Mouse (Mus musculus) monocyte, adult 5-6 weeks (primary cell): ENCODE results near the gene Bap1. TPM values are rescaled to one million over a fixed set of nuclear protein-coding genes. Genes with fewer than 3 reads are reported as not detected.

Experiments
- ATAC-seq: fragments of 153-309, 156-312 bp; replicated peaks from 2 replicates; pipeline ENCODE4 v1.8.0; 2017; ENCODE audit warnings: mild to moderate bottlenecking; ENCODE audit not compliant: low TSS enrichment, insufficient number of reproducible peaks, severe bottlenecking, poor library complexity, low FRiP score
- total RNA-seq: library from RNA; stranded (forward); fragments of 200-1000, 200-491, 200-594 nt; gene quantifications from 3 replicates; pipeline ENCODE4 v1.2.3, GENCODE M21; 2017

Bap1 gene
- total RNA-seq, 1 experiment from 2014 or later = 40.4 TPM

GRCm38 (mm10) chr14:31269456-31270100 is 18.3 kb downstream of the Bap1 start:
- no peak for ATAC-seq

GRCm38 (mm10) chr14:31271121-31271520 is 19.9 kb downstream of the Bap1 start:
- ATAC-seq = no peak

GRCm38 (mm10) chr14:31272164-31272563 is 20.9 kb downstream of the Bap1 start:
- peak; percentile 68 for ATAC-seq

- ATAC-seq = no peak
These were observed 34.5 kb downstream of the Bap1 start for GRCm38 (mm10) chr14:31285728-31286127.

Other genes with a start within 250 kb of the Bap1 start
- 73.5 to 105 TPM (median 73.5 TPM) in 3 replicates for gene Spcs1, start 249.8 kb upstream of the Bap1 start, total RNA-seq
- gene Pbrm1, start 232.3 kb upstream of the Bap1 start, total RNA-seq = 41.7 to 67.0 TPM (median 49.4 TPM) in 3 replicates
- gene Gnl3, start 232.3 kb upstream of the Bap1 start, total RNA-seq = 99.4 to 162 TPM (median 133 TPM) in 3 replicates
- gene Smim4, start 122.5 kb upstream of the Bap1 start, total RNA-seq = 28.8 to 62.7 TPM (median 40.4 TPM) in 3 replicates
- 1.7 to 2.7 TPM in 2 of 3 replicates, not detected in the other for gene Nt5dc2, start 120.4 kb upstream of the Bap1 start, total RNA-seq
- gene Stab1, start 82.8 kb upstream of the Bap1 start, total RNA-seq = not detected in 3 replicates
- gene Tnnc1, start 43.1 kb upstream of the Bap1 start, total RNA-seq = not detected in 3 replicates
- 88.8 to 157 TPM (median 111 TPM) in 3 replicates for gene Nisch, start 34.5 kb upstream of the Bap1 start, total RNA-seq
- not detected in 3 replicates for gene Sema3g, start 33.6 kb upstream of the Bap1 start, total RNA-seq
- 13.2 to 19.6 TPM (median 14.0 TPM) in 3 replicates for gene Phf7, start 133 bp upstream of the Bap1 start, total RNA-seq
- gene Dnah1, start 72.4 kb downstream of the Bap1 start, total RNA-seq = under 0.01 TPM in 1 of 3 replicates, not detected in the others
- gene Capn7, start 85.2 kb downstream of the Bap1 start, total RNA-seq = 67.9 to 73.5 TPM (median 73.1 TPM) in 3 replicates
- gene Sh3bp5, start 184.6 kb downstream of the Bap1 start, total RNA-seq = 37.1 to 51.1 TPM (median 40.7 TPM) in 3 replicates
- gene Eaf1, start 242.9 kb downstream of the Bap1 start, total RNA-seq = 29.3 to 40.9 TPM (median 37.0 TPM) in 3 replicates
- gene Mettl6, start 243.6 kb downstream of the Bap1 start, total RNA-seq = 46.2 to 75.1 TPM (median 57.2 TPM) in 3 replicates